Mouse (Mus musculus) gastrocnemius, postnatal 14 days (tissue): ENCODE measurements around the gene Tex22. TPM values are rescaled to one million over a fixed set of nuclear protein-coding genes. Genes with fewer than 3 reads are reported as not detected.

Experiments used
- DNase-seq: peaks from one replicate; pipeline ENCODE4 v3.0.0; 2021; ENCODE audit warnings: mixed read lengths
- intact Hi-C: fragments of 180-260 bp; cut with DNase I; formaldehyde crosslinking; loops from one replicate; pipeline ENCODE4 v1.15.1; 2025; ENCODE audit warnings: low total_unique reads
- long read RNA-seq, 2 experiments: library from polyadenylated mRNA; stranded (forward); transcript quantifications; one replicate each; pipeline ENCODE4 v2.0.0; 2021
- total RNA-seq, 2 experiments: library from RNA; stranded (reverse); gene quantifications; 2 replicates each; pipeline ENCODE4 v1.2.3; 2021

Tex22 gene
- total RNA-seq, result under 1 TPM in 1 of 2 experiments, not detected in 1; 0.27 TPM
- long read RNA-seq, experiment 1, result 0 reads
- long read RNA-seq, experiment 2, result 0 reads

GRCm38 (mm10) chr12:113074329-113075062 is at the start of gene Tex22:
Gene Tex22, plus strand, starts transcription at chr12:113074502.
- intact Hi-C loops, result no loop called here
- peak; percentile 86 for DNase-seq

GRCm38 (mm10) chr12:113026557-113026956 is 47.7 kb upstream of the Tex22 start:
- no peak for DNase-seq
- intact Hi-C loops, result no loop called here

GRCm38 (mm10) chr12:113027495-113027894 is 46.8 kb upstream of the Tex22 start:
- intact Hi-C loops, result no loop called here
- DNase-seq, result no peak

- peak; percentile 48 for DNase-seq
- intact Hi-C loops, result no loop called here
Observed at GRCm38 (mm10) chr12:113028067-113028466, 46.2 kb upstream of the Tex22 start.

GRCm38 (mm10) chr12:113028898-113029297 is 45.4 kb upstream of the Tex22 start:
- DNase-seq, result peak; percentile 50
- intact Hi-C loops, result no loop called here

- intact Hi-C loops, result no loop called here
- DNase-seq, result no peak
Observed at GRCm38 (mm10) chr12:113030046-113030445, 44.3 kb upstream of the Tex22 start.

GRCm38 (mm10) chr12:113030993-113031392 is 43.3 kb upstream of the Tex22 start:
- no peak for DNase-seq
- intact Hi-C loops, result no loop called here

GRCm38 (mm10) chr12:113031441-113031840 is 42.9 kb upstream of the Tex22 start:
- intact Hi-C loops, result no loop called here

GRCm38 (mm10) chr12:113032296-113033250 is 41.7 kb upstream of the Tex22 start:
- intact Hi-C loops, result no loop called here
- peak; percentile 47 for DNase-seq

More at GRCm38 (mm10) chr12:113031441-113031840, 42.9 kb upstream of the Tex22 start:
- DNase-seq, result no peak

- no peak for DNase-seq
- intact Hi-C loops, result no loop called here
Observed at GRCm38 (mm10) chr12:113035093-113035492, 39.2 kb upstream of the Tex22 start.

GRCm38 (mm10) chr12:113036996-113037395 is 37.3 kb upstream of the Tex22 start:
- intact Hi-C loops, result no loop called here

GRCm38 (mm10) chr12:113038414-113038813 is 35.9 kb upstream of the Tex22 start:
- DNase-seq, result no peak
- intact Hi-C loops, result no loop called here

More at GRCm38 (mm10) chr12:113036996-113037395, 37.3 kb upstream of the Tex22 start:
- no peak for DNase-seq

- intact Hi-C loops, result no loop called here
Observed at GRCm38 (mm10) chr12:113041481-113042439, 32.5 kb upstream of the Tex22 start.

GRCm38 (mm10) chr12:113042543-113042942 is 31.8 kb upstream of the Tex22 start:
- intact Hi-C loops, result no loop called here
- DNase-seq, result no peak

More at GRCm38 (mm10) chr12:113041481-113042439, 32.5 kb upstream of the Tex22 start:
- peak; percentile 45 for DNase-seq

GRCm38 (mm10) chr12:113044916-113045677 is 29.2 kb upstream of the Tex22 start:
- DNase-seq, result no peak
- intact Hi-C loops, result loop anchor here (5.0 kb wide), 1 partner anchor 38 kb away; no protein-coding TSS in a partner anchor

GRCm38 (mm10) chr12:113046861-113047260 is 27.4 kb upstream of the Tex22 start:
- intact Hi-C loops, result loop anchor here (5.0 kb wide), 1 partner anchor 40 kb away; no protein-coding TSS in a partner anchor
- DNase-seq, result no peak

GRCm38 (mm10) chr12:113048103-113048502 is 26.2 kb upstream of the Tex22 start:
- intact Hi-C loops, result loop anchor here (5.0 kb wide), 1 partner anchor 41 kb away; no protein-coding TSS in a partner anchor
- DNase-seq, result no peak

GRCm38 (mm10) chr12:113049836-113050235 is 24.5 kb upstream of the Tex22 start:
- intact Hi-C loops, result loop anchor here (5.0 kb wide), 1 partner anchor 43 kb away; no protein-coding TSS in a partner anchor
- DNase-seq, result no peak
